Comparison of ENCODE assay signal across 9 mouse cellular contexts in the genomic region with DNA sequence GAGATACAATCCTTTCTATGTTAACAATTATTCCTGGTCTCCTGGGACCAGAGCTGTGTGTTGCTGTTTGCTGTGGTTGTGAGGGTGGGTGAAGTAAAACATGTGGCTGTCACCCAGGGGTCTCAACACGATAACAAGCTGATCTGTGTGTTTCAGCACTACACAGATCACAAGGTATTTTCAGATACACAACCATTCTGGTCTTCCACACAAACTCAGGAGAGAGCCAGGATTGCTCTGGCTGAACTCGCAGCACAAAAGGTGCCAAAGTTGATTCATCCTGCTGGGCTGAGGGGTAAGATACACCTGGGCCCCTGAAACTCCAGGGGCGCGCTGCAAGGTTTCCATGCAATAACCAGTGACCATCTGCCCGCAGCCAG. TPM values are rescaled to one million over a fixed set of nuclear protein-coding genes. Genes with fewer than 3 reads are reported as not detected.
A peak's percentile ranks its signal among the peaks of the same experiment; 100 is the strongest.
DNase-seq lines count a peak whose midpoint lies in the region; ATAC-seq and TF ChIP-seq lines count a peak whose summit lies in the region.
"Had no signal": no experiment of that assay in that cellular context is flagged by ENCODE, and none has a peak within 500 bp of the region (broad histone marks: within the 10 kb centered on the region; RNA-seq: fewer than 3 reads in every experiment).

No protein-coding gene starts in this region.

- WGBS in lung, embryonic 16.5 days = 10% methylated on average over 5 of the region's 5 CpGs
- WGBS in forebrain, embryonic 14.5 days = 21% methylated on average over 5 of the region's 5 CpGs
- 12% methylated on average over 5 of the region's 5 CpGs for WGBS in limb, embryonic 12.5 days
- WGBS in small intestine, adult 2 months = 12% methylated on average over 5 of the region's 5 CpGs

- DNase-seq in lung, postnatal 4 days = no peak
- DNase-seq in forebrain, embryonic 14.5 days (ENCODE audit: low spot score) = no peak
- no peak for DNase-seq in ovary, postnatal 36 days (ENCODE audit: low spot score)
- DNase-seq in cerebellum, postnatal 14 days = no peak
- DNase-seq in left cerebral cortex, adult 11 months (ENCODE audit: low spot score) = no peak
- DNase-seq: layer of hippocampus, postnatal 36 days had no signal

- H3K27ac ChIP-seq in lung, embryonic 16.5 days (ENCODE audit: low read length) = no peak overlapping the region
- 0 out of 2 replicates have a peak overlapping the region, but pooled peaks have one; percentile 58 for H3K27ac ChIP-seq in forebrain, embryonic 14.5 days (ENCODE audit: low read depth, low read length)
- H3K27ac ChIP-seq in limb, embryonic 12.5 days = no peak overlapping the region
- H3K27ac ChIP-seq in small intestine, adult 2 months (ENCODE audit: insufficient read depth, low read depth, low read length) = no peak overlapping the region

- H3K9ac ChIP-seq in lung, embryonic 16.5 days (ENCODE audit: low read length) = peak overlapping the region; percentile 42; the same call in 1 of the 2 replicates
- peak overlapping the region; percentile 72 for H3K9ac ChIP-seq in forebrain, embryonic 14.5 days (ENCODE audit: low read length)
- peak overlapping the region; percentile 65 for H3K9ac ChIP-seq in limb, embryonic 12.5 days (replicated peaks)

- no peaks in the 10 kb centered on the region for H3K36me3 ChIP-seq in lung, embryonic 16.5 days (ENCODE audit: control insufficient read depth, insufficient read depth, low read length)
- H3K36me3 ChIP-seq in forebrain, embryonic 14.5 days (ENCODE audit: control insufficient read depth, insufficient read depth, low read length) = peaks cover 5% of the 10 kb centered on the region; the same call in 1 of the 2 replicates
- no peaks in the 10 kb centered on the region for H3K36me3 ChIP-seq in limb, embryonic 12.5 days
- H3K36me3 ChIP-seq in small intestine, adult 2 months (ENCODE audit: control insufficient read depth, insufficient read depth, low read length) = no peaks in the 10 kb centered on the region

- peaks cover 5% of the 10 kb centered on the region; the same call in 1 of the 2 replicates for H3K4me1 ChIP-seq in lung, embryonic 16.5 days (replicated peaks; ENCODE audit: control insufficient read depth, insufficient read depth, low read length)
- H3K4me1 ChIP-seq in forebrain, embryonic 14.5 days (ENCODE audit: control insufficient read depth, insufficient read depth, low read length) = 0 out of 2 replicates have a peak, but pooled peaks cover 5% of the 10 kb centered on the region
- H3K4me1 ChIP-seq in limb, embryonic 12.5 days (replicated peaks) = peaks cover 7% of the 10 kb centered on the region; the same call in 1 of the 2 replicates
- peaks cover 7% of the 10 kb centered on the region; the same call in 1 of the 2 replicates for H3K4me1 ChIP-seq in small intestine, adult 2 months (ENCODE audit: control insufficient read depth, insufficient read depth, insufficient read length, low read length)

- no peak for TF ChIP-seq CTCF in small intestine, adult 2 months (IDR thresholded peaks at IDR 0.05; ENCODE audit: extremely low read depth, insufficient read length, insufficient replicate concordance, low read depth, low read length)

- H3K9me3 ChIP-seq in lung, embryonic 16.5 days (ENCODE audit: control insufficient read depth, low read length) = no peaks in the 10 kb centered on the region
- H3K9me3 ChIP-seq in forebrain, embryonic 14.5 days (replicated peaks; ENCODE audit: control insufficient read depth, low read length) = no peaks in the 10 kb centered on the region
- H3K9me3 ChIP-seq in limb, embryonic 12.5 days = no peaks in the 10 kb centered on the region

- peaks cover 4% of the 10 kb centered on the region for H3K27me3 ChIP-seq in lung, embryonic 16.5 days (ENCODE audit: control insufficient read depth, insufficient read depth, low read depth, low read length)
- H3K27me3 ChIP-seq in forebrain, embryonic 14.5 days (replicated peaks; ENCODE audit: control insufficient read depth, insufficient read depth, low read length) = no peaks in the 10 kb centered on the region
- peaks cover 42% of the 10 kb centered on the region for H3K27me3 ChIP-seq in limb, embryonic 12.5 days
- peaks cover 21% of the 10 kb centered on the region for H3K27me3 ChIP-seq in small intestine, adult 2 months (ENCODE audit: control insufficient read depth, insufficient read depth, low read length)

- no peak for ATAC-seq in lung, embryonic 16.5 days (ENCODE audit: low read depth)
- no peak for ATAC-seq in forebrain, embryonic 14.5 days
- no peak for ATAC-seq in limb, embryonic 12.5 days (ENCODE audit: insufficient number of reproducible peaks, insufficient read depth, low FRiP score, low TSS enrichment, low read depth)

- no peak for TF ChIP-seq POLR2A in small intestine, adult 2 months (IDR thresholded peaks at IDR 0.05; ENCODE audit: low read depth, low read length)

- H3K4me2 ChIP-seq in lung, embryonic 16.5 days (ENCODE audit: low read depth, low read length) = peak overlapping the region; percentile 96
- H3K4me2 ChIP-seq in forebrain, embryonic 14.5 days (ENCODE audit: low read length) = peak overlapping the region; percentile 92
- peak overlapping the region; percentile 96 for H3K4me2 ChIP-seq in limb, embryonic 12.5 days

- peak overlapping the region; percentile 51 for H3K4me3 ChIP-seq in lung, embryonic 16.5 days (ENCODE audit: low read length)
- peak overlapping the region; percentile 53 for H3K4me3 ChIP-seq in forebrain, embryonic 14.5 days (ENCODE audit: low read depth, low read length)
- H3K4me3 ChIP-seq in limb, embryonic 12.5 days (replicated peaks) = peak overlapping the region; percentile 60
- peak overlapping the region; percentile 39 for H3K4me3 ChIP-seq in small intestine, adult 2 months (ENCODE audit: low read depth, low read length)

RNA-seq across cellular contexts. Expression of a gene that starts 54.5 kb away (rescaled TPM):
- 0.98 and 1.1 TPM in 2 replicates for polyA plus RNA-seq in lung, embryonic 16.5 days (2015; fragmentation: Nextera tagmentation; extraction: Ambion mirVana)
- 2.6 TPM in 2 replicates for polyA plus RNA-seq in forebrain, embryonic 14.5 days (2014; fragmentation: Nextera tagmentation; extraction: Ambion mirVana)
- polyA plus RNA-seq in limb, embryonic 12.5 days (2016; fragmentation: Nextera tagmentation; extraction: Ambion mirVana) = 0.23 and 0.29 TPM in 2 replicates
- 0.03 and 0.32 TPM in 2 replicates for polyA plus RNA-seq in small intestine, adult 2 months (2012; rRNA removed)
